Mouse (Mus musculus) CH12.LX (cell line): ENCODE measurements around the gene Mrpl44. TPM values are rescaled to one million over a fixed set of nuclear protein-coding genes. Genes with fewer than 3 reads are reported as not detected.

ENCODE experiments used
- DNase-seq: peaks from one replicate; pipeline ENCODE4 v3.0.0-alpha.2; 2013; ENCODE audit errors: extremely low read depth
- H3K27ac ChIP-seq: 2 replicates; pipeline ENCODE4 v1.5.1; 2012; ENCODE audit warnings: low read depth, mild to moderate bottlenecking, control low read depth, moderate library complexity; ENCODE audit not compliant: insufficient read depth
- H3K27me3 ChIP-seq: replicated peaks from 2 replicates; pipeline ENCODE3; 2012; ENCODE audit warnings: inconsistent platforms
- H3K36me3 ChIP-seq, 2 experiments: replicated peaks in 1 of 2; 2 replicates each; pipeline versions ENCODE3 to v1.6.1; 2012; ENCODE audit warnings: inconsistent platforms in 1 of 2, low read length in 1 of 2, mild to moderate bottlenecking in 1 of 2, mixed read lengths in 1 of 2, moderate library complexity in 1 of 2; ENCODE audit not compliant: control insufficient read depth in 1 of 2, insufficient read depth in 1 of 2
- H3K4me1 ChIP-seq, 2 experiments: 2 replicates each; pipeline ENCODE4 v1.6.1; 2012; ENCODE audit warnings: inconsistent platforms in 1 of 2, moderate library complexity in 1 of 2; ENCODE audit not compliant: insufficient read depth in 2 of 2, control insufficient read depth in 1 of 2
- H3K4me2 ChIP-seq: 2 replicates; pipeline ENCODE4 v1.6.1; 2012; ENCODE audit warnings: low read depth, mild to moderate bottlenecking, control low read depth; ENCODE audit not compliant: poor library complexity, insufficient read depth, severe bottlenecking
- H3K4me3 ChIP-seq, 3 experiments: fragments of 150-350 bp in 1 of 3; sonication (generic) in 1 of 3; replicated peaks in 1 of 3; 2 replicates each; pipeline versions ENCODE3 to v1.5.1; 2011 to 2012; ENCODE audit warnings: low read depth in 2 of 3, low read length in 2 of 3, mild to moderate bottlenecking in 2 of 3, moderate library complexity in 2 of 3, control low read depth in 1 of 3, improper control_type of control experiment in 1 of 3, inconsistent platforms in 1 of 3, mixed read lengths in 1 of 3; ENCODE audit not compliant: poor library complexity in 1 of 3
- H3K79me2 ChIP-seq: replicated peaks from 2 replicates; pipeline ENCODE4 v1.6.1; 2012; ENCODE audit warnings: mild to moderate bottlenecking, moderate library complexity; ENCODE audit not compliant: control insufficient read depth, poor library complexity, insufficient read depth, severe bottlenecking; ENCODE audit errors: extremely low read depth
- H3K9ac ChIP-seq: 2 replicates; pipeline ENCODE4 v1.6.1; 2012; ENCODE audit warnings: low read depth, mild to moderate bottlenecking, control low read depth, moderate library complexity; ENCODE audit not compliant: insufficient read depth
- H3K9me3 ChIP-seq: replicated peaks from 2 replicates; pipeline ENCODE3; 2012; ENCODE audit warnings: low read length, inconsistent platforms, mixed read lengths
- CHD1 ChIP-seq: IDR thresholded peaks from 2 replicates; pipeline ENCODE4 v1.6.1; 2012; ENCODE audit warnings: low read depth, low read length, improper control_type of control experiment, inconsistent platforms
- CHD2 ChIP-seq: IDR thresholded peaks from 2 replicates; pipeline ENCODE4 v1.6.1; 2011; ENCODE audit warnings: low read length, improper control_type of control experiment
- CTCF ChIP-seq, 2 experiments: IDR thresholded peaks in 1 of 2; conservative IDR thresholded peaks in 1 of 2; 2 replicates each; pipeline ENCODE4 v1.5.1; 2011 to 2012; ENCODE audit warnings: low read depth in 2 of 2, low read length in 2 of 2, improper control_type of control experiment in 1 of 2, inconsistent platforms in 1 of 2, mild to moderate bottlenecking in 1 of 2, moderate library complexity in 1 of 2
- ELF1 ChIP-seq: IDR thresholded peaks from 2 replicates; pipeline ENCODE4 v1.6.1; 2014; ENCODE audit warnings: low read depth, mild to moderate bottlenecking, inconsistent platforms, low read length, improper control_type of control experiment
- GABPA ChIP-seq: IDR thresholded peaks from 2 replicates; pipeline ENCODE4 v1.6.1; 2012; ENCODE audit warnings: low read depth, low read length, improper control_type of control experiment, inconsistent platforms; ENCODE audit not compliant: insufficient replicate concordance
- HCFC1 ChIP-seq: IDR thresholded peaks from 2 replicates; pipeline ENCODE4 v1.6.1; 2012; ENCODE audit warnings: low read depth, mild to moderate bottlenecking, inconsistent platforms, low read length, improper control_type of control experiment
- JUN ChIP-seq: IDR thresholded peaks from 2 replicates; pipeline ENCODE4 v1.6.1; 2011; ENCODE audit warnings: low read depth, mild to moderate bottlenecking, low read length, improper control_type of control experiment, moderate library complexity; ENCODE audit not compliant: insufficient read depth
- JUND ChIP-seq: conservative IDR thresholded peaks from 2 replicates; pipeline ENCODE4 v1.6.1; 2011; ENCODE audit warnings: low read depth, low read length, improper control_type of control experiment
- KAT2A ChIP-seq: IDR thresholded peaks from 2 replicates; pipeline ENCODE4 v1.6.1; 2012; ENCODE audit warnings: low read length, improper control_type of control experiment, inconsistent platforms; ENCODE audit not compliant: insufficient replicate concordance
- MAFK ChIP-seq: IDR thresholded peaks from 2 replicates; pipeline ENCODE4 v1.6.1; 2011; ENCODE audit warnings: low read length, improper control_type of control experiment; ENCODE audit not compliant: insufficient replicate concordance
- MAX ChIP-seq: IDR thresholded peaks from 2 replicates; pipeline ENCODE4 v1.6.1; 2011; ENCODE audit warnings: low read length, improper control_type of control experiment
- MAZ ChIP-seq: IDR thresholded peaks from 2 replicates; pipeline ENCODE4 v1.6.1; 2012; ENCODE audit warnings: low read depth, mild to moderate bottlenecking, inconsistent platforms, low read length, improper control_type of control experiment, moderate library complexity
- MYC ChIP-seq: IDR thresholded peaks from 2 replicates; pipeline ENCODE4 v1.6.1; 2011; ENCODE audit warnings: low read depth, mild to moderate bottlenecking, improper control_type of control experiment, low read length
- NELFE ChIP-seq: IDR thresholded peaks from 2 replicates; pipeline ENCODE4 v1.6.1; 2011; ENCODE audit warnings: low read depth, low read length, improper control_type of control experiment
- NRF1 ChIP-seq: IDR thresholded peaks from 2 replicates; pipeline ENCODE4 v1.6.1; 2014; ENCODE audit warnings: low read depth, mild to moderate bottlenecking, inconsistent platforms, low read length, improper control_type of control experiment, moderate library complexity
- POLR2A ChIP-seq: IDR thresholded peaks from 2 replicates; pipeline ENCODE4 v1.6.1; 2011; ENCODE audit warnings: low read depth, mild to moderate bottlenecking, improper control_type of control experiment, low read length
- RCOR1 ChIP-seq: conservative IDR thresholded peaks from 2 replicates; pipeline ENCODE4 v1.6.1; 2012; ENCODE audit warnings: low read depth, mild to moderate bottlenecking, inconsistent platforms, low read length, improper control_type of control experiment
- SIN3A ChIP-seq: IDR thresholded peaks from 2 replicates; pipeline ENCODE4 v1.6.1; 2012; ENCODE audit warnings: low read length, improper control_type of control experiment, inconsistent platforms
- SMC3 ChIP-seq: IDR thresholded peaks from 2 replicates; pipeline ENCODE4 v1.6.1; 2011; ENCODE audit warnings: low read depth, low read length, improper control_type of control experiment
- TBP ChIP-seq: conservative IDR thresholded peaks from 2 replicates; pipeline ENCODE4 v1.6.1; 2011; ENCODE audit warnings: low read depth, low read length, improper control_type of control experiment
- TCF12 ChIP-seq: IDR thresholded peaks from 2 replicates; pipeline ENCODE4 v1.6.1; 2014; ENCODE audit warnings: low read depth, mild to moderate bottlenecking, inconsistent platforms, low read length, improper control_type of control experiment
- UBTF ChIP-seq: IDR thresholded peaks from 2 replicates; pipeline ENCODE4 v1.6.1; 2012; ENCODE audit warnings: low read depth, mild to moderate bottlenecking, inconsistent platforms, low read length, improper control_type of control experiment, moderate library complexity
- USF1 ChIP-seq: IDR thresholded peaks from 2 replicates; pipeline ENCODE4 v1.6.1; 2014; ENCODE audit warnings: low read depth, mild to moderate bottlenecking, inconsistent platforms, low read length, improper control_type of control experiment
- USF2 ChIP-seq: conservative IDR thresholded peaks from 2 replicates; pipeline ENCODE4 v1.6.1; 2011; ENCODE audit warnings: low read depth, low read length, improper control_type of control experiment
- ZMIZ1 ChIP-seq: IDR thresholded peaks from 2 replicates; pipeline ENCODE4 v1.6.1; 2012; ENCODE audit warnings: low read depth, mild to moderate bottlenecking, inconsistent platforms, low read length, improper control_type of control experiment
- dilution Hi-C: fragments of 300-500 bp; cut with MboI; formaldehyde crosslinking; loops from 2 replicates; pipeline ENCODE4 v1.14.3; 2020; ENCODE audit warnings: low sequenced_read_pairs; ENCODE audit not compliant: extremely low pct_unique_long_range_greater_than_20kb, extremely low pct_ligation_motif_present
- in situ Hi-C: fragments of 300-500 bp; cut with MboI; formaldehyde crosslinking; loops from 3 replicates; pipeline ENCODE4 v1.14.3; 2019; ENCODE audit warnings: low sequenced_read_pairs, low pct_ligation_motif_present, low pct_unique_long_range_greater_than_20kb, mixed read lengths
- polyA plus RNA-seq: library from polyadenylated mRNA; unstranded; fragments of >175 nt; gene quantifications from 2 replicates; pipeline ENCODE4 v1.2.1, GENCODE M21; 2012; ENCODE audit warnings: low read depth; ENCODE audit not compliant: insufficient read length
- total RNA-seq, 2 experiments: library from RNA; depleted of rRNA; stranded (reverse); fragments of 300-350 nt in 1 of 2; fragments of >200 nt in 1 of 2; gene quantifications; 2 replicates each; pipeline ENCODE4 v1.2.3; 2012 to 2014

Mrpl44 gene
- total and polyA plus RNA-seq, 3 experiments, result 63.7 to 129 (median 84.3) TPM

DNA sequence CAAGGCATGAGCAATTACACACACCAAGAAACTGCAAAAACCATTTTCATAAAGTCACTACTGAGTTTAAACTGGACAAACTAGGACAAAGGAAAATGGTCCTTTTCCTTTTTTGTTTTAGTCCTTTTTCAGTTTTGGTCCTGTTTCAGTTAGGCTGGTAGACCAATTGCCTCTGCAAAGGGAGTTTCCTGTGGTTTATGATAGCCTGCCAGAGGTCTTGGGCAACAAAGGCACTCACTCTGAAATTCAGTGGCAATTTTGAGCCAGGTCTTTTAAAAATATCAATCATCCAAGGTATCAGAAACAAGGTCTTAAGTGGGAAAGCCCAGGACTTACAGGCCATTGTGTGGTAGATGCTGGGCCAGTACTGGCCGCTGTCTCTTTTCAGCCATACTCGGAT lies 36.1 kb upstream of the Mrpl44 start:
- no peak for DNase-seq
- Histone ChIP-seq H3K79me2 (no peaks in the 10 kb centered on the region), H3K9me3 (no peaks in the 10 kb centered on the region), H3K4me3 (no peak overlapping the region), H3K27ac (no peak overlapping the region)
- TF ChIP-seq SMC3, result no peak
- no peak for TF ChIP-seq GABPA
- no peak for TF ChIP-seq POLR2A
- TF ChIP-seq CHD1, result no peak
- TF ChIP-seq MAX, result no peak
- TF ChIP-seq MAZ, result no peak
- TF ChIP-seq SIN3A, result no peak
- TF ChIP-seq ELF1, result no peak
- TF ChIP-seq ZMIZ1, result no peak
- TF ChIP-seq UBTF, result no peak
- TF ChIP-seq USF1, result no peak
- TF ChIP-seq NELFE, result no peak
- TF ChIP-seq MYC, result no peak
- no peak for TF ChIP-seq MAFK
- no peak for TF ChIP-seq RCOR1
- no peak for TF ChIP-seq KAT2A
- TF ChIP-seq TCF12, result no peak
- TF ChIP-seq JUN, result no peak
- TF ChIP-seq CHD2, result no peak
- TF ChIP-seq, all 38 proteins: peak for 0
- H3K36me3 ChIP-seq, result peaks cover 20 to 81% of the 10 kb centered on the region in 2 experiments
- H3K9ac ChIP-seq, result no peak overlapping the region
- H3K4me1 ChIP-seq, result peaks cover 0 to 10% of the 10 kb centered on the region in 2 experiments; a peak in 1 of 4 replicates
- dilution Hi-C loops (no loop called here), in situ Hi-C loops (no loop called here)
- H3K27me3 ChIP-seq, result no peaks in the 10 kb centered on the region
- H3K4me2 ChIP-seq, result no peak overlapping the region

DNA sequence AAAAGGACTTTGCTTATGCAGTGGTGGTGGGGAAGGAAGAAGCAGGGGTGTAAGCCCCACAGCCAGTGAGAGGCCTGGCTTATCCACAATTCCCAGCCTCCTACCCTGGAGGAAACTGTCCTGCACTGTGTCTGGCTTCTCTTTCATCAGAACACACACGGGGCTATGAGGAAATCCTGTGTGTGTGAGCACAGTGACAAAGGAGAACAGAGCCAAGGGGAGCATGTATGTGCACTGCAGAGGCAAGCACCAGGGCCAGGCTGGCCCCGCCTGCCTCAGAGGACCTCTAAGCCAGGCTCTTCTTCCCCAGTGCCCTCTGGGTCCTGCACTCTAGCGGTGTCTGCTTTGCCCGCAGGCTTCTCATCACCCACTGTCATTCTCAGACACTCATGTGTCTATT lies 34.8 kb upstream of the Mrpl44 start:
- H3K27ac ChIP-seq, result no peak overlapping the region
- no peaks in the 10 kb centered on the region for H3K27me3 ChIP-seq
- peaks cover 0 to 10% of the 10 kb centered on the region in 2 experiments; a peak in 1 of 4 replicates for H3K4me1 ChIP-seq
- H3K4me3 ChIP-seq, result no peak overlapping the region
- H3K4me2 ChIP-seq, result no peak overlapping the region
- TF ChIP-seq RCOR1 (no peak), GABPA (no peak), USF1 (no peak), NRF1 (no peak), MAFK (no peak), MYC (no peak), USF2 (no peak), TBP (no peak), ELF1 (no peak), SMC3 (no peak), MAX (no peak), HCFC1 (no peak), JUND (no peak), JUN (no peak), CTCF (conservative IDR thresholded peaks at IDR 0.05 in 1 of 2, IDR thresholded peaks at IDR 0.05 in 1 of 2; ENCODE audit: low read depth in 2 of 2, low read length in 2 of 2) (no peak)
- TF ChIP-seq, all 38 proteins: peak for 0
- no peaks in the 10 kb centered on the region for H3K9me3 ChIP-seq
- H3K36me3 ChIP-seq, result peaks cover 20 to 78% of the 10 kb centered on the region in 2 experiments
- in situ Hi-C loops, result no loop called here
- H3K9ac ChIP-seq, result no peak overlapping the region
- no peaks in the 10 kb centered on the region; the same call in 1 of the 2 replicates for H3K79me2 ChIP-seq
- DNase-seq, result no peak
- dilution Hi-C loops, result no loop called here
